Mouse (Mus musculus): ENCODE measurements at regions not wholly inside any gene's neighbourhood (a gene's known extent, or its start where the extent isn't known, plus 50 kb on each side); places are given as distances from the start of the nearest gene placed in this dataset.

- DNase-seq (ENCODE audit: low spot score in 2 of 2), result no peak
Measured at GRCm38 (mm10) chr3:149171766-149172165, 181.4 kb upstream of the Adgrl2 start.

DNA sequence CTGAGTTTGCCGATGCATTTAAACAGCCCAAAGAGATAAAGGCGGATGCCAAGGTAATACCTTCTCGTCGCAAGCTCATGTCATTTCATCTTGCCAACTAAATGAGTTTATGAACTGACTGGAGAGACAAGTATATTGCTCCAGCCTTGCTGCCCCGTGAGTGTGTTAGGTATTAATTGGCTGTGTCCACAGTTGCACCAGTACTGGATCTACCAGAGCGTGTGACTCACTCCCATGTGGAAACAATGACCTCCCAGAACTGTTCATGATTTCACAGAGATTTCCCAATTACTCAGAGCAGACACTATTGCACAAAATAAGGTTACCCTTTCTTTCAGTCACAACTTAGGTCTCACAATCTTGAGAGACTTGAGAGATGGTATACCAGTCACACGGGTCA is 179.8 kb upstream of the Adgrl2 start:
- no peak for DNase-seq (ENCODE audit: low spot score in 2 of 2)

- DNase-seq (ENCODE audit: low spot score in 2 of 2), result no peak
Measured at GRCm38 (mm10) chr3:149169442-149169841, 179.1 kb upstream of the Adgrl2 start.

DNA sequence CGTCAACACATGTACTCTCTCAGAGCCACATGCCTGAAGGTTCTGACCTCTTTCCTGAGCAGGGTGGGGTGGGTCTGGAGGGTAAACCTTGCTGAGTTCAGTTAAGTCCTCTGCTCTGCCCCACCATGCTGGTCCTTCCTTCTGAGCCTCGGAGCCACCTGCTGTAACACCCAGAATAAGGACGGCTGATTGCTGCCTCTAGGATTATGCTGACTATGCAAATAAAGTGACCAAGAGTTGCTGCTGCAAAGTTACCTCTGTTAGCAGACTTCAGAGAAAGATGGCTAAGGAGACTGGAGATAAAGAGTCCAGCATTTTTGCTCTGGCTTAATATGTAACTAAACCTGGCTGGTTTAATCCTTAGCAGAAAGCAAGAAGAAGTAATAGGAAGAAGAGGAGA is 177.6 kb upstream of the Adgrl2 start:
- DNase-seq (ENCODE audit: low spot score in 2 of 2), result no peak

GRCm38 (mm10) chr3:149164804-149165203 is 174.4 kb upstream of the Adgrl2 start:
- no peak for DNase-seq (ENCODE audit: low spot score in 2 of 2)

DNA sequence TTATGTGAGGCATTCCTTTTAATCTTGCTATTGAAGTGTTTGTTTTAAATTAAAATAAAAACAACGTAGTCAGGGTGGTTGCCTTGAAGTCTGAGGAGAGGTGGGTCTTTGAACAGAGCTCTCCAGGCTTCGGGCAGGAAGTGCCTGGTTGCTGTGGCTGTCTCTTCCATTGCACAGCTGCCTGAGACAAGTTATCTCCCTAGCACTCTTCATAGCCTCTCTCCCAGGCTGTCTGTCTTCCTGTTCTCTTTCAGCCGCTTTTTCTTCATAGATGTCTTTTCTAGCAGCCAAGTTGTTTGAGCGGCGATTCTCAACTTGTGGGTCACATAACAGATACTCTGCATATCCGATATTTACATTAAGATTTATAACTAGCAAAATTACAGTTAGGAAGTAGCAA is 173.2 kb upstream of the Adgrl2 start:
- DNase-seq (ENCODE audit: low spot score in 2 of 2), result no peak

DNA sequence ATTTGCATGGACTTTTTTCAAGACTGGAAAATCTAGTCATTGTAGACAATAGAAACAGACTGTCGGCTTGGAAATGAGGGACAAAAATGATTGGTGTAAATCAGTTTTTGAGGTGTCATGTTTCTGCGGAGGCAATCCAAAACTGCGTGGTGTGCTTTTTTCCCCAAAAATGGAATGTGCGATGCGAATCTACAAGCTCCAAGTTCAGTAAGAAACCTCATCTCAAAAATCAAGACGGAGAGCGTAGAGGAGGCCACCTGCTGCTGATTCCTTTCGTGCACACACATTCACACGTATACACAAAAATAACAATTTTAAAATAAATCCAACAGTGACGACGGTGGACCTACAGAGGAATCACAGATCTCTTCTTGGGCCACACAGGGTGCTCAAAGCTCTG is 170.5 kb upstream of the Adgrl2 start:
- no peak for DNase-seq (ENCODE audit: low spot score in 2 of 2)

- DNase-seq (ENCODE audit: low spot score in 2 of 2), result no peak
Measured at GRCm38 (mm10) chr3:149157381-149157780, 167.0 kb upstream of the Adgrl2 start.

DNA sequence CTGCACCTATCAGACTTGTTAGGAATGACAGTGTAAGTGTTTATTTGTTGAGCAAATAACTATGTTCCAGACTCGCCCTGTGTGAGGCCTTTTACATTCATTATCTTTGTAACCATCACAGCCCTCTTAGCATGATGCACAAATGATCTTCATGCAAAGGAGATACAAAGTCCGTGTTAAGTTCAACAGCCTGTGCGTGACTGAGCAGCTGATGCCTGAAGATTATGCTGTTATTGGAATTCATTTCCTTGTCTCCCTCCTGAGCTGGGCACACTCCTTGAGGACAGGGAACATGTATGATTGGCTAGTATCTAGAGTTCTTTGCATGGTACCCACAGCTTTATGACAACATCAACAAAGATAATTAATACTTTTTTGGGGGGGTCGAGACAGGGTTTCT is 162.0 kb upstream of the Adgrl2 start:
- DNase-seq (ENCODE audit: low spot score in 2 of 2), result no peak

DNA sequence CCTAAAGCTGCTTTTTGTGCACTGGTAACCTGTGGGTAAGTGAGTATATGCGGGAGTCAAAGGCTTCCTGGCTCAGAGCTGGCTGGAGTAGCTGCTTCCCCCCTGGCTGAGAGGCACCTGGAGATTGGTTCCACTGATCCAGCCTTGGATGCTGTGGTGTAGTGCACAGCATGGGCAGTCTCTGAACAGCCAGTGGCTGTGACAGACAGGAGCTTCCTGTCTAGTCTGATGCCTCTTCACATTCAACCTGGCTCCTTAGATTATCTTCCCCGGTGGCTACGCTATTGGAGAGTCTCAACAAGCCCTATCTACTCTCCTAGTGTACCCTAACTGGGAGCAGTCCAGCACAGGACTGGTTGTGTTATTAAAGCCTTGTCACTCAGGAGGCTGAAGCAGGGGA is 160.4 kb upstream of the Adgrl2 start:
- DNase-seq (ENCODE audit: low spot score in 2 of 2), result no peak

DNA sequence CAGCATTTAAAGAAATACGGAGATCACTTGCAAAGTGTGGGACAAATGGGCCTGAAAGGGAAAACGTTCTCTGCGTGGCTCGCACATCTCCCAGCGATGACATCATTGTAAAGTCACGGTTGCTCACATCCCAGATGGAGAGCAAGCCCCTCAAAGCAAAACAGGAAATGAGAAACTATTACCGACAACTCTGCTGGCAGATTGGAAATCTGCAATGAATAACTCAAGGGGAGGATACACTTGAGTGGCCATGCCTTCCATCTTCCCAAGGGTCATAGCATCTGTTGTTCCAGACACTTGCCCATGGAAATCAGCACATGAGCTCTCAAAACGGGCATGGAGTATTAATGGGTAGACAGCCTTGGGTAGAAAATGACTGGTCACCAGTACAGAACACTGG is 158.3 kb upstream of the Adgrl2 start:
- no peak for DNase-seq (ENCODE audit: low spot score in 2 of 2)

DNA sequence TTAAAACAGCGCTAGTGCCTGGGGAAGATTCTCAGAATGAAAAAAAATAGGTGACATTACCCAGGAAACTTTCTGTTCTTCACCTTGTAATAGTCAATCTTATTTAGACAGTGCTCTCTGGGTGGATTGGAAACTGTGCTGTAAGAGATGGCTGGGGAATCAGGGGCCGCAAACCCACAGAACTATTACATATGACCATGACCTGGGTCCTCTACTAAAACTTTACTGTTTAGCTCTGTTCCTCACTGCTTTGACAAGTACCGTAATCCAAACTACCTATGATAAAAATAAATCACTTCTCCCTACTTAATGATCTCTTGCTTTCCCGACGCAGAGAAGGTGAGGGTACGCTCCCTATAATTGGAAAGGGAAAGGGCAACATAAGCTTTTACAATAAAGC is 157.6 kb upstream of the Adgrl2 start:
- DNase-seq (ENCODE audit: low spot score in 2 of 2), result no peak

- DNase-seq (ENCODE audit: low spot score in 2 of 2), result no peak
Measured at GRCm38 (mm10) chr3:149146673-149147072, 156.3 kb upstream of the Adgrl2 start.

GRCm38 (mm10) chr3:149140461-149140860 is 150.1 kb upstream of the Adgrl2 start:
- DNase-seq (ENCODE audit: low spot score in 2 of 2), result no peak

GRCm38 (mm10) chr3:149134028-149134938 is 143.9 kb upstream of the Adgrl2 start:
- no peak for DNase-seq (ENCODE audit: low spot score in 2 of 2)

- no peak for DNase-seq (ENCODE audit: low spot score in 2 of 2)
Measured at GRCm38 (mm10) chr3:149118806-149119205, 128.5 kb upstream of the Adgrl2 start.

DNA sequence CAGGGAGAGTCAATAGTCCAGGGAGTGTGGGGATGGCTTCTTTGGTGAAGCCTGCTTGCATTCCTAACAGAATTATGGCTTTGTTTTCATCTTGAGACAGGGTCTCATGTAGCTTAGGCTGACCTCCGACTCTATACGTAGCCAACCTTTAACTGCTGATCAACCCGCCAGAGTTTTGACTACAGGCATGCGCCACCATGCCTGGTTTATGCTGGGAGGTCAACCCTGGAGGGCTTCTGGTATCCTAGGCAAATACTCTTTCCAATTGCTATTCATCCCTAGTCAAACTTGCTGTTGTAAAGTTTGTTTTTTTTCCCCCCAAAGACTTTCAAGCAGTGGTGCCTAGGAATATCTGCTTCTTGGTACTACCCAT is 127.3 kb upstream of the Adgrl2 start:
- no peak for DNase-seq (ENCODE audit: low spot score in 2 of 2)

DNA sequence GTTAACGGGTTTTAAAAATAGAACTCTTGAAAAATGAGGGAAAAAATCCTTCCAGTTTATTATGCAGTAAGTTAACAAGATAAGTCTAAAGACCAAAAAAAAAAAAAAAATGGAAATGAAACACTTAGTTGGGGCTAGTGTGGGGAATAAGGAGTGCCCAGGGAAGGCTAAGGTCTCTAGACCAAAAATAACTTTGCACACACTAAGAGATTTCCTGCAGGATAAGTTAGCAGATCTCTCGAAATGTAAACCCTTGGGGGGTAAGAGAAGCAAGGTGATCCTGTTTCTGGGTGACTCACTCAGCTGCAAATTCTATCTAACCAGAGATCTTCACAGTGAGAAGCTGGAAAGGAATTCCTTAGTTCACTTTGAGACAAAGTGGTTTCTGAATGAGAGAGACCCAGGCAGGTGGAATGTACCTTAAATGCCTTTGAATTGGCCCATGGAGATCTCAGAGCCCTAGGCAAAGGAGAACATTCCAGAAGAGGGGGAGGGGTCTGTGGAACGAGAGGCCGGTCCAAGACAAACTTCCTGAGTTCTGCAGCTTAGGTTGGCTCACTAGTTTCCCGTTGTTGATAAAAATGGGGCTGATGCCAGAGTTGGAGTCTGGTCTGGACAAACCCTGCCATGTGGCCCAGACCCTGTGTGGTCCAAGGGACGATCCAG is 126.8 kb upstream of the Adgrl2 start:
- no peak for DNase-seq (ENCODE audit: low spot score in 2 of 2)

- no peak for DNase-seq (ENCODE audit: low spot score in 2 of 2)
Measured at GRCm38 (mm10) chr3:149116604-149117003, 126.2 kb upstream of the Adgrl2 start.

DNA sequence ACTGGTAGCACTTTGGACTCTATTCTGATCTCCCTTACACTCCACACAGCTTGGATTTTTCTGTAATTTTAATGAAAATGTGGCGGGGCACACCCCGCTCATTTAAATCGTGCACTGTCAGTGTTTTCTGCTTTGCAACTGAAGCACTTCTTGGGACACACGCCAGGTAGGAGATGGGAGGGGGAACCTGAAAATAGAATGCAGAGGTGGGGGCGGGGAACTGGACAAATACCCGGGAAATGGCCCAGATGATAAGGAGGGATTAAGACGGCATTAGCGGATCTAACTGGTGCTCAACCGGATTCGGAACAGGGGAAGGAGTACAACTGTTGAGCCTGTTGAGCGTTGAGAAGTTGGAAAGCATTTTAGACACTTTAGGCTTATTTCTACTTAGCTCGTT is 125.5 kb upstream of the Adgrl2 start:
- DNase-seq (ENCODE audit: low spot score in 2 of 2), result no peak

- DNase-seq (ENCODE audit: low spot score in 2 of 2), result no peak
Measured at GRCm38 (mm10) chr3:149112878-149113277, 122.5 kb upstream of the Adgrl2 start.

DNA sequence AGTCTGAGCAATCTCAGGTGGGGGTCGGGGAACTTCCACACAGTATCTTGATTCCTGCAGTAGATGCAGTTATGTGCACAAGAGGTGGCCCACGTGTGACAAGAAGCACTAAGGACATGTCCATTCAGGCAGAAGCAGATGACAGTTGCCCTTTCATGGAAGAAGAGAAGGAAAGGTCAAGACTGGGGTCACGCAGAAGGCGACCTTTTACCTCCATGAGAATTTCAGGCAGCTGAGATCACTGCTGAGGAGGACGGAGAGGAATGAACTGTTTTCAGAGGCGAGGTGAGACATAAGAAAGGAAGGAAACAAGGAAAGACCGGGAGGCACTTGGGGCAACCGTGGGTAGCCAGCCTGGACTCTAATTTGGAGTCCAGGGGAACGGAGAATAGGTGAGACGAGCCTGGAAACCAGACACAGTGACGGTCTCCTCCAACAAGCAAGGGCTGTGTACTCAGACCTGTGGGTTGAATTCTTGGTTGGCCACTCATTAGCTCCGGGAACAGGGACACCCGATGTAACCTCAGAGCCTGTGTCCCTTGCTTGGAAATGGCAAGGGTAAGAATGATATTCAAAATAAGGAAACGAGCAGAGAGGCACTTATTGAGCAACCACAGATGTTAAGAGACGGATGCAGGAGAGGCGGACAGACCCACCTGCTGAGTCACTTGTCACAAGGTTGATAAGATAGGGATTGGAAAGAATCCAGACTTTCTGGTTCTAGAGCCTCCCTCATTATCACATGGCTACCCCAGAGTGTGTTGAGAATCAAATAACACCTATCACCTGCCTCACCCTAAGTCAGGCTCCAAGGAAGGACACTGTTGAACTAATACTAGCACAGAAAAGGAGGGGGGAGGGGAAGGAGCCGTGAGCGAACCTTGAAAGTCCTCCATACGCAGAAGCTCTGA is 121.4 kb upstream of the Adgrl2 start:
- DNase-seq (ENCODE audit: low spot score in 2 of 2), result no peak
